Mouse (Mus musculus): ENCODE measurements at regions not wholly inside any gene's neighbourhood (a gene's known extent, or its start where the extent isn't known, plus 50 kb on each side); places are given as distances from the start of the nearest gene placed in this dataset.

DNA sequence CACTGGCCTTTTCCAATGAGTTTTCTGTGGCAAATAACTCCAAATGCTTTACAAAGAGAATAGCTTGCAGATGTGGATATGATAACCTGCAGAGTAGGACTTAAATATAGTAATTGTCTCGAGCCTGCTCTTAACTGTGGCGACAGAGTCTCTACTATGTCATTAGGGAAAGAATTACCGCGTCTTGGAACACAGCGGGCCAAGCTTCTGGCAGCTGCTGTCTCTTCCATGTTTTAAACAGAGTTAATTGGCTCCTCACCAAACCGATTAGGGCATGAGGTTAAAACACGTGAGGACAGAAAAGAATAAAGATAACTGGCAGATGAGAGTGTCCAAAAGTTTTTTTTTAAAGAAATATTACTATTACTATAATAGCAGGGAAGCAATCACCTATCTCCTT is 134.2 kb upstream of the Pik3r1 start:
- no peaks in the 10 kb centered on the region for H3K9me3 ChIP-seq (ENCODE audit: low read length)
- H3K27ac ChIP-seq (ENCODE audit: low read length) = no peak overlapping the region
- ATAC-seq (ENCODE audit: low FRiP score, low TSS enrichment) = no peak
- H3K27me3 ChIP-seq (ENCODE audit: insufficient read depth, low read length) = no peaks in the 10 kb centered on the region
- WGBS = 75% methylated on average over 7 of the region's 7 CpGs
- no peak overlapping the region for H3K9ac ChIP-seq (replicated peaks; ENCODE audit: low read length)
- no peaks in the 10 kb centered on the region for H3K4me1 ChIP-seq (ENCODE audit: insufficient read depth, low read length)
- H3K4me3 ChIP-seq (ENCODE audit: low read length) = no peak overlapping the region
- no peaks in the 10 kb centered on the region for H3K36me3 ChIP-seq (ENCODE audit: insufficient read depth, low read length)
- no peak overlapping the region for H3K4me2 ChIP-seq (replicated peaks; ENCODE audit: low read depth, low read length)

GRCm38 (mm10) chr13:101905909-101906676 is 138.1 kb upstream of the Pik3r1 start:
- Histone ChIP-seq H3K4me1 (ENCODE audit: insufficient read depth, low read length) (no peaks in the 10 kb centered on the region), H3K36me3 (ENCODE audit: insufficient read depth, low read length) (no peaks in the 10 kb centered on the region), H3K4me3 (ENCODE audit: low read length) (no peak overlapping the region), H3K9me3 (ENCODE audit: low read length) (no peaks in the 10 kb centered on the region), H3K27me3 (ENCODE audit: insufficient read depth, low read length) (no peaks in the 10 kb centered on the region), H3K9ac (replicated peaks; ENCODE audit: low read length) (no peak overlapping the region), H3K27ac (ENCODE audit: low read length) (no peak overlapping the region), H3K4me2 (replicated peaks; ENCODE audit: low read depth, low read length) (no peak overlapping the region)
- 81% methylated on average over 7 of the region's 7 CpGs for WGBS
- no peak for ATAC-seq (ENCODE audit: low FRiP score, low TSS enrichment)

DNA sequence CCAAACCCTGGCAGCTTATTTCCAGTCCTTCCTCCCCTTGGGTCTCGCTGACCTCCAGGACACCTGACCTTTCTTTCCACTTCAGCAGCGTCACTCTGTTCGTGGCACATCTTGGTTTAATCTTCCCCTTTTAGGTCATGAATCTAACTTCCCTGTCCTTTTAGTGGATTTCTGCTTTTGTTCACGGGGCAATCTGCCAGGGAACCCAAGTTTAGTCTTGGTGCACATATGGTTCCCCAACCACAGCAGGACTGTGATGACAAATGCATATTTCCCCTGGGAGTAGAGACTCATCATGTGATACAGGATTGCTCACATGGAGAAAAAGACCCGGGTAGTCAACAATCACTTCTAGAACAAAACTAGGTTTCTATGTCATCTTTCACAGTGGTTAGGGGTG is 141.0 kb upstream of the Pik3r1 start:
- no peak overlapping the region for H3K4me2 ChIP-seq (replicated peaks; ENCODE audit: low read depth, low read length)
- no peaks in the 10 kb centered on the region for H3K27me3 ChIP-seq (ENCODE audit: insufficient read depth, low read length)
- H3K4me3 ChIP-seq (ENCODE audit: low read length) = no peak overlapping the region
- H3K9ac ChIP-seq (replicated peaks; ENCODE audit: low read length) = no peak overlapping the region
- no peaks in the 10 kb centered on the region for H3K36me3 ChIP-seq (ENCODE audit: insufficient read depth, low read length)
- no peak overlapping the region for H3K27ac ChIP-seq (ENCODE audit: low read length)
- no peaks in the 10 kb centered on the region for H3K4me1 ChIP-seq (ENCODE audit: insufficient read depth, low read length)
- H3K9me3 ChIP-seq (ENCODE audit: low read length) = no peaks in the 10 kb centered on the region
- WGBS = 48% methylated on average over 5 of the region's 5 CpGs
- no peak for ATAC-seq (ENCODE audit: low FRiP score, low TSS enrichment)

- 95% methylated on average over 5 of the region's 5 CpGs for WGBS
Observed at GRCm38 (mm10) chr13:101910687-101911086, 142.7 kb upstream of the Pik3r1 start.

DNA sequence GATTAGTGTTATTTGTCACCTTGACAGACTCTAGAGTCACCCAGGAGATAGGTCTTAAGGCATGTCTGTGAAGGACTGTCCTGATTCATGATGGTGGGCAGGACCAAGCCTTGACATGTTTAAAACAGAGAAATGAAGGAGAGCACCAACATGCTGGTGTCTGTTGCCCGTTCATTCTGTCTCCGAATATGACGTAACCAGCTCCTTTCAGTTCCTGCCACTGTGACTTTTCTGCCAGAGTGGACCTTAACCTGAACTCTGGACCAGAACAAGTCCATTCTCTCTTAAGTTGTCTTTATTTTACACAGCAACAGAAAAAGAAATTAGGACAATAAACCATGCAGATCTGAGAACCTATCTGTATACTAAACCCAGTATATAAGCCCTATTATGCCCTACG is 146.1 kb upstream of the Pik3r1 start:
- ATAC-seq (ENCODE audit: low FRiP score, low TSS enrichment) = no peak
- Histone ChIP-seq H3K9ac (replicated peaks; ENCODE audit: low read length) (no peak overlapping the region), H3K4me3 (ENCODE audit: low read length) (no peak overlapping the region)

More at GRCm38 (mm10) chr13:101910687-101911086, 142.7 kb upstream of the Pik3r1 start:
- H3K9me3 ChIP-seq (ENCODE audit: low read length) = no peaks in the 10 kb centered on the region
- no peaks in the 10 kb centered on the region for H3K27me3 ChIP-seq (ENCODE audit: insufficient read depth, low read length)
- H3K4me1 ChIP-seq (ENCODE audit: insufficient read depth, low read length) = peaks cover 9% of the 10 kb centered on the region; the same call in 1 of the 2 replicates
- H3K27ac ChIP-seq (ENCODE audit: low read length) = no peak overlapping the region
- no peak overlapping the region for H3K4me2 ChIP-seq (replicated peaks; ENCODE audit: low read depth, low read length)
- H3K4me3 ChIP-seq (ENCODE audit: low read length) = no peak overlapping the region
- no peak overlapping the region for H3K9ac ChIP-seq (replicated peaks; ENCODE audit: low read length)
- H3K36me3 ChIP-seq (ENCODE audit: insufficient read depth, low read length) = no peaks in the 10 kb centered on the region
- no peak for ATAC-seq (ENCODE audit: low FRiP score, low TSS enrichment)

GRCm38 (mm10) chr13:101914691-101915541 is 146.9 kb upstream of the Pik3r1 start:
- H3K27me3 ChIP-seq (ENCODE audit: insufficient read depth, low read length) = no peaks in the 10 kb centered on the region
- 54% methylated on average over 5 of the region's 5 CpGs for WGBS
- no peak overlapping the region; the same call in 1 of the 2 replicates for H3K27ac ChIP-seq (ENCODE audit: low read length)
- H3K4me3 ChIP-seq (ENCODE audit: low read length) = no peak overlapping the region
- ATAC-seq (ENCODE audit: low FRiP score, low TSS enrichment) = no peak
- no peaks in the 10 kb centered on the region for H3K36me3 ChIP-seq (ENCODE audit: insufficient read depth, low read length)
- no peaks in the 10 kb centered on the region for H3K9me3 ChIP-seq (ENCODE audit: low read length)
- peaks cover 9% of the 10 kb centered on the region; the same call in 1 of the 2 replicates for H3K4me1 ChIP-seq (ENCODE audit: insufficient read depth, low read length)
- no peak overlapping the region for H3K9ac ChIP-seq (replicated peaks; ENCODE audit: low read length)
- H3K4me2 ChIP-seq (replicated peaks; ENCODE audit: low read depth, low read length) = no peak overlapping the region

More for the DNA sequence above, 146.1 kb upstream of the Pik3r1 start:
- Histone ChIP-seq H3K27ac (ENCODE audit: low read length) (no peak overlapping the region; the same call in 1 of the 2 replicates), H3K4me2 (replicated peaks; ENCODE audit: low read depth, low read length) (no peak overlapping the region), H3K4me1 (ENCODE audit: insufficient read depth, low read length) (peaks cover 9% of the 10 kb centered on the region; the same call in 1 of the 2 replicates), H3K36me3 (ENCODE audit: insufficient read depth, low read length) (no peaks in the 10 kb centered on the region), H3K9me3 (ENCODE audit: low read length) (no peaks in the 10 kb centered on the region), H3K27me3 (ENCODE audit: insufficient read depth, low read length) (no peaks in the 10 kb centered on the region)
- WGBS = 87% methylated on average over 4 of the region's 4 CpGs

DNA sequence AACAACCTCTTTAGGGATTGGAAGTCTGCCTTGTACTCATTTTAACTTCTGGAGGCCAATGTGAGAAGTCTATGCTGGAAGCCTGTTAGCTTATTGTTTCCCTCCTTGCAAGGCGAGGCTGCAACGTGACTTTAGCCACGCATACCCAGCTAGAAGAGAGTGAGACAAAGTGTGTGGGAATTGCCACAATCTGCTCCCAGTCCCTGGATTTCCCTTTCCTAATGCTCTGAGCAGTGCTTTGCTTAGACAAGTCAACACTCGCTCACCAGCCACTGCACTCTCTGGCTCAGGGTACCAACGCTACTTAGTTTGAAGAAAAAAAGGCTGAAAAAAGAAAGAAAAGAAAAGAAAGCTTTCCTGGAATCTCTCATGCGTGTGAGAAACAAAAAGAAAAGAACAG is 147.5 kb upstream of the Pik3r1 start:
- WGBS = 82% methylated on average over 6 of the region's 6 CpGs
- Histone ChIP-seq H3K4me3 (ENCODE audit: low read length) (no peak overlapping the region), H3K4me1 (ENCODE audit: insufficient read depth, low read length) (peaks cover 9% of the 10 kb centered on the region; the same call in 1 of the 2 replicates), H3K9me3 (ENCODE audit: low read length) (no peaks in the 10 kb centered on the region), H3K9ac (replicated peaks; ENCODE audit: low read length) (no peak overlapping the region), H3K36me3 (ENCODE audit: insufficient read depth, low read length) (no peaks in the 10 kb centered on the region), H3K27me3 (ENCODE audit: insufficient read depth, low read length) (no peaks in the 10 kb centered on the region), H3K27ac (ENCODE audit: low read length) (no peak overlapping the region), H3K4me2 (replicated peaks; ENCODE audit: low read depth, low read length) (no peak overlapping the region)
- ATAC-seq (ENCODE audit: low FRiP score, low TSS enrichment) = no peak

GRCm38 (mm10) chr13:101915948-101916594 is 148.1 kb upstream of the Pik3r1 start:
- Histone ChIP-seq H3K4me2 (replicated peaks; ENCODE audit: low read depth, low read length) (no peak overlapping the region), H3K4me3 (ENCODE audit: low read length) (no peak overlapping the region), H3K9me3 (ENCODE audit: low read length) (no peaks in the 10 kb centered on the region), H3K27me3 (ENCODE audit: insufficient read depth, low read length) (no peaks in the 10 kb centered on the region), H3K36me3 (ENCODE audit: insufficient read depth, low read length) (no peaks in the 10 kb centered on the region), H3K9ac (replicated peaks; ENCODE audit: low read length) (no peak overlapping the region), H3K27ac (ENCODE audit: low read length) (no peak overlapping the region), H3K4me1 (ENCODE audit: insufficient read depth, low read length) (peaks cover 9% of the 10 kb centered on the region; the same call in 1 of the 2 replicates)
- ATAC-seq (ENCODE audit: low FRiP score, low TSS enrichment) = no peak
- WGBS = 70% methylated on average over 6 of the region's 6 CpGs

DNA sequence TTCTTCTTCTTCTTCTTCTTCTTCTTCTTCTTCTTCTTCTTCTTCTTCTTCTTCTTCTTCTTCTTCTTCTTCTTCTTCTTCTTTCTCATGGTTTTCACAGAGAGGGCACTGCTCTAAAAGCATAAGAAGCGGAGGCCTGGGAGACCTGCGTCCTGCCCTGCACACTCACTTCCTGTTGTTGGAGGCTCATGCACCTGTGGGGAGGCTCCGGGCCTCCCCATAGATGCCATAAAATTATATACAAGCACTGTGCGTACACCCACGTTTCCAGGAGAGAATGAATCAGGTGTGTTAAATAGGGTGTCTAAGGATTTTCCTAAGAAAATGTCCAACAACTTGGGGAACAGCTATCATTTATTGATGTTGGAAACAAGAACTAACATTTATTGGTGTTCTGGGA is 148.9 kb upstream of the Pik3r1 start:
- Histone ChIP-seq H3K27me3 (ENCODE audit: insufficient read depth, low read length) (no peaks in the 10 kb centered on the region), H3K9ac (replicated peaks; ENCODE audit: low read length) (no peak overlapping the region), H3K9me3 (ENCODE audit: low read length) (no peaks in the 10 kb centered on the region), H3K27ac (ENCODE audit: low read length) (no peak overlapping the region), H3K36me3 (ENCODE audit: insufficient read depth, low read length) (no peaks in the 10 kb centered on the region), H3K4me2 (replicated peaks; ENCODE audit: low read depth, low read length) (no peak overlapping the region), H3K4me3 (ENCODE audit: low read length) (no peak overlapping the region), H3K4me1 (ENCODE audit: insufficient read depth, low read length) (peaks cover 9% of the 10 kb centered on the region; the same call in 1 of the 2 replicates)
- no peak for ATAC-seq (ENCODE audit: low FRiP score, low TSS enrichment)
- 84% methylated on average over 5 of the region's 5 CpGs for WGBS
